Mouse (Mus musculus): Measurements from ENCODE around the gene Dnajc11.

The Dnajc11 gene

DNA sequence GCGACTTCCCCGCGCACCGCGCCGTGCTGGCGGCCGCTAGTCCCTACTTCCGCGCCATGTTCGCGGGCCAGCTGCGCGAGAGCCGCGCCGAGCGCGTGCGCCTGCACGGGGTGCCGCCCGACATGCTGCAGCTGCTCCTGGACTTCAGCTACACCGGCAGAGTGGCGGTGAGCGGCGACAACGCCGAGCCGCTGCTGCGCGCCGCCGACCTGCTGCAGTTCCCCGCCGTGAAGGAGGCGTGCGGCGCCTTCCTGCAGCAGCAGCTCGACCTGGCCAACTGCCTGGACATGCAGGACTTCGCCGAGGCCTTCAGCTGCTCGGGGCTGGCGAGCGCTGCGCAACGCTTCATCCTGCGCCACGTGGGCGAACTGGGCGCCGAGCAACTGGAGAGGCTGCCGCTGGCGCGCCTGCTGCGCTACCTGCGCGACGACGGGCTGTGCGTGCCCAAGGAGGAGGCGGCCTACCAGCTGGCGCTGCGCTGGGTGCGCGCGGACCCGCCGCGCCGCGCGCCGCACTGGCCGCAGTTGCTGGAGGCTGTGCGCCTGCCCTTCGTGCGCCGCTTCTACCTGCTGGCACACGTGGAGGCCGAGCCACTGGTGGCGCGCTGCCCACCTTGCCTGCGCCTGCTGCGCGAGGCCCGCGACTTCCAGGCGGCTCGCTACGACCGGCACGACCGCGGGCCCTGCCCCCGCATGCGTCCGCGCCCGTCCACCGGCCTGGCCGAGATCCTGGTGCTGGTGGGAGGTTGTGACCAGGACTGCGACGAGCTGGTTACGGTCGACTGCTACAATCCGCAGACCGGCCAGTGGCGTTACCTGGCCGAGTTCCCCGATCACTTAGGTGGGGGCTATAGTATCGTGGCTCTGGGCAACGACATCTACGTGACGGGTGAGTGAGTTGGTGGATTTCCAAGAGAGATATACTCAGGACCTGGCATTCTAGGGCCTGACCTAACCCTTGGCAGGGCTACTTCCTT is 75.9 kb downstream of the Dnajc11 start:
- no peak for DNase-seq (ENCODE audit: low read depth)

DNA sequence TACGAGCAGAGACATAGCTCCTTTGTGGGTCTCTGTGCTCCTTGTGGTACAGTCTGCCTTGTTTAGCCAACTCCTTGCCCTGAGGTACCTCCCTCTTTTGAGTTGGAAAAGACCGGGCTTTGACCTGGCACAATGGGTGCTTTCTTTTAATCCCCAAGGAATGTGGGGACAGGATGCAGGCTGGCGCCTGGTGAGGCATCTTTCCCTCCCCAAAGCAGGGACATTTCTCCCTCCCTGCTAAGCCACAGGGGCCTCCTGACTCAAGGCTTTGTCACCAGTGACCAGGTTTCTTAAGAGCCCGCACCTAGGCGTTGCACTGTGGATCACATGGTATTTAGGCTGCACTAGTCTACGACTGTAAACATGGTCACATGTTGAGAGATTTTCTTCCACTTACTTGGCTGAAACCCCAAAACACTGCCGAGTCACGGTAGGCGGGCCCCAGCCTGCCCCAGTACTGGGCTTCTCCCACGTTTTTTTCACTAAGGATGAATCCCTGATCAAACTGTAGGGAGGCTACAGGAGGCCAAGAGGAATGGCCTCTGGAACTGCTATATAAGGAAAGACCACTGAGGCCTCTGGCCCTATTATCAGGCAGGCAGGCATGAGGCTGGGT is 76.7 kb downstream of the Dnajc11 start:
- peak; percentile 87 for DNase-seq (ENCODE audit: low read depth)

DNA sequence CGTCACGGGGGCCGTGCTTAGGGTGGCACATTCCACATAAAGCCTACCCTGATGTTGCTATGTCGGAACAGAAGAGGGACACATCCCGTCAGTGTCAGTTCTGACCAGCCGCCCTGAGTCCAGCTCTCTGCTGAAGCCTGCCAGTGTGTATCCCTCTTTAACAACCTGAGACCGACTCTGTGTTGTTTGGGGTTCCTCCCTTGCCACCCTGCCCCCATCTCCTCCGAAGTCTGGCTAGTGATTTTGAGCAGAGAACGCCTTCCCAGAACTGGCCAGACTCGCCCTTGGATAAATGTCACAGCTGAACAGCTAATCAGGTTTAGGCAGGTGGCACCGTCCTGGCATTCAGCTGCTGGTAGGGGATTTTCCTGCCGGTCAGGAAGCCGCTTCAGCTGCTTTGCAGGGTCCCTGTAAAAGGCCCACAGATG is 77.2 kb downstream of the Dnajc11 start:
- DNase-seq (ENCODE audit: low read depth), result no peak

DNA sequence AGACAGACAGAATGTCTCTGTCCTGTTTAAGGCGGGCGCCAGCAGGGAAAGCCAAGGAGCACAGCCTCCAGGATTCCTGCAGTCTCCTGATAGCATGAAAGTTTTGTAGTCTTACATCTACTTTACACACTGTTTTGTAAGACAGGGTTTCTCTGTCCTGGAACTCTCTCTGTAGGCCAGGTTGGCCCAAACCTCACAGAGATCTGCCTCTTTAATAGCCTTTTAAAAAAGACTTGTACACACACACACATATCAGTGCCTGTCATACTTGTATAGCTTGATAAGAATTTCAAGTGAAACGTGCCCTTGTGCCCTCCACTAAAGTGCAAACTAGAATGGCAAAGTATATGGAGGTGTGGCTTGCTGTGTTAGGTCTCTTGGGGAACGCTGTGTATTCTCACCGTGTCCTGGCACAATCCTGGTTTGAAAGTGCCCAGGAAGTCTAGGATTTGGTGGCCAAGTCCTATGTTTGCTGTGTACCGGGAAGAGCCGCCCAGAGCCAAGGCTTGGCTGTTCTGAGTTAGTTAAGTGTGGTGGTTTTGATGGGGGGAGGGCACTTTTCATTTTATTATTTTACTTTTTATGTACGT is 77.8 kb downstream of the Dnajc11 start:
- DNase-seq (ENCODE audit: low read depth), result no peak

DNA sequence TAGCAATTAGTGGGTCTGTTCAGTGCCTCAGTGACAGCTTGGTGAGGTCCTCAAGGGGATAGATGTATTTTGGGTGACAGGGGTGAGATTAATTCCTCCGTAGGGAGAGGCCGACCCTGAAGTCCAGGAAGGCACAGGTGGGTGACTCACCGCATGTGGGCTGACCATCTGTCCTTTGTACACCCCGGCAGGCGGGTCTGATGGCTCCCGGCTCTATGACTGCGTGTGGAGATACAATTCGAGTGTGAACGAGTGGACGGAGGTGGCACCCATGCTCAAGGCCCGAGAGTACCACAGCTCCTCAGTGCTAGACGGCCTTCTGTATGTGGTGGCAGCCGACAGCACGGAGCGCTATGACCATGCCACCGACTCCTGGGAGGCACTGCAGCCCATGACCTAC is 78.6 kb downstream of the Dnajc11 start:
- no peak for DNase-seq (ENCODE audit: low read depth)

DNA sequence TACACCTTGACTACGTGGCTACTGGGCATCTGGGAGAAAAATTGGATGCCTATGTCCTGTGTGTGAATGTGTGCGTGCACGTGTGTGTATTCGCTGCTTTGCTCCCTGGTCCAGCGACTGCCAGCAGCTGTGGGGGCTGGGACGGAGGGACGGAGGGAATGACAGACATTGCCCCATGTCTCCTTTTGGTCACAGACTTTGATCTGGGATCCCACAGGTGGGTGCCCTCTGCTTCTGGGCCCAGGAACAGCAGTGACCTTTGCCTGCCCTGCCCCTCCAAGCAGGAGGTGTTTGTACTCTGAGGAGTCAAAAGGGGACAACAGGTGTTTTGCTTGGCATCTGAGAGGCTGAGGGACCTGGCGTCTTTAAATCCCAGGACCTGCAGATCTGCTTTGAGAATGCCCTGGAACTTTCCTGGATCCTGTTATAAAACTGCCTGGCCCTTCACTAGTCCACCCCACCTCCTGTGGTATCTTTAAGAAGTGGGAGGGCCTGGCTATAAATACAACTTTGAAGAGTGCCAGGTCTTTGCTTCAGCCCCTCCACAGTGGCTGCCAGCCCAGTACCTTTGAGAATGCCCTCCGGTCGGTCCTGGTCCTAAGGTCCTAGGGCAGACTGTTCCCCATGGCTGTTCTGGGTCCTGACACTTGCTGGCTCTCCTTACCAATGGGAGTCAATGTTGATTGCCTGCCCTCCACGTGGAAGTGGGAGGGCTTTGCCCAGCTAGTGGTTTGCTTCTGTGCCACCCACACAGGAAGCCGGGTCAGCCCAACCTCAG is 79.7 kb downstream of the Dnajc11 start:
- DNase-seq (ENCODE audit: low read depth), result peak; percentile 56

DNA sequence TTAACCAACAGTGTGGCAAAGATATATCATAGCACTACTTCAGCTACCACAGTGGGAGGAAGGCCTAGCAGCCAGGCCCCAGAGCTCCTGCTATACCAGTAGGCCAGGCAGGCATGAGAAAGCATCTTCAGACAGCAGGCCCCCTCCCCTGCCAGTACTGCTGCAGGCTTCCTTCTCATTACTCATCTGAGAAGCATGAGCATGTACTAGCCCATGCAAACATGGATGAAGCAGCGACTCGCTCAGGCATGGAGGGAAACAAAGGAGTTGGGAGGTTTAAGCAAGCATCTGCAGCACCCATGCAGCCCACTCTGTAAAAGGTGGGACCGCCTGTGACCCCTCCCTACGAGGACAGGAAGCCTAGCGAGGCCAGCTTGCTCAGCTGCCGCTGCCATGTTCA is 85.6 kb downstream of the Dnajc11 start:
- no peak for DNase-seq (ENCODE audit: low read depth)

DNA sequence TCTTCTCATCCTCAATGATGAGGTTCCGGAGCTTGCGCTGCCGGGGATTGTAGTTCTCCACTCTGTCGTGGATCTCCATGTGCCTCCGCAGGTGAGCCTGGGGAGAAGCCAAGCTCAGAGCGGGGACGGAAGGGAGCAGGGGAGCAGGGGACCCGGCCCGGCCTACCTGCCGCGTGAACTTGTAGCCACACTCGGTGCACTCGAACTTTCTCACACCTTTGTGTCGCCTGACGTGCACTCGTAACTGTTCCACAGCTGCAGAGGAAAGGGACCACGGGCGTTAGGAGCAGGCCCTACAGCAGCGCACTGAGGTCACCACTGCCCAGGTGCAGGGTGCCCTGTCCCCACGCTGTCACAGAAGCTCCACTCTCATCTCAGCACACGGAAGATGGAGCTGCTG is 86.5 kb downstream of the Dnajc11 start:
- no peak for DNase-seq (ENCODE audit: low read depth)

DNA sequence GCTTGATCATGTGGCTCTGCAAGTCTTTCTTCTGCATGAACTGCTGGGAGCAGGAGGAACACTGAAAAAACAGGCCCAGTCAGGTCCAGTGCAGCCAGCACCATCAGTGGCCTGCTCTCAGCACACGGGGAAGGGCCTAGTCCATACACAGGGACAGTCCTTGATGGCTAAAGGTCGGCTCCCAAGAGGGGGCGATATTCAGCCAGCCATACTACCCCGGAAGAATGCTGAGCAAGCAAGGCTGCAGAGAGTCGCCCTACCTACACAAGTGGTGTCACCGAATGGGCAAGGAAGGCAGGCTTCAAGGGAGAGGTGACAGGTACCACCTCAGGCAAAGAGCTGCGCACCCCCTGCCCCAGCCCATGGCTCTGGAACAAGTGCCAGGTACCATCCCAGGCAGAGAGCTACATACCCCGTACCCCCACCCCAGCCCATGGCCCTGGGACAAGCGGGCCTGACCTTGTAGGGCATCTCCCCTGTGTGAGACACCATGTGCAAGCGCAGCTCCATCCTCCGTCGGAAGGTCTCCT is 88.1 kb downstream of the Dnajc11 start:
- DNase-seq (ENCODE audit: low read depth), result no peak

DNA sequence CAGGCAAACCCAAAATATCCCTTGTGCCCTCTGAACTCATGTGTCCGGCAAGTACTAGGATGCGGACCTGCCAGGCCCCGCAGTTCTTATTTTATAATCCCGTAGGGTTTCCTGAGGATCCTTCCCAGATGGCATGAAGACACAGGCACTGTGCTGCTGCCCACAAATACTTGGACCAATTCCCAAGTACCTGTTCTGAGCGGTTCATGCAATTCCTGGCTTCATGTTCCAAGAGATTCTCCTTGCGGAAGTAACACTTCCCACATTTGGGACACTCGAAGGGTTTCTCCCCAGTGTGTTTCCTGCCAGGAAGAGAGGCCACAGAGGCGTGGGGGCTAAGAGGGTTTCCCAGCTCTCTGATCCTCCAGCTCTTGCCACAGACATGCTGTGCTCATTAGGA is 89.0 kb downstream of the Dnajc11 start:
- no peak for DNase-seq (ENCODE audit: low read depth)

DNA sequence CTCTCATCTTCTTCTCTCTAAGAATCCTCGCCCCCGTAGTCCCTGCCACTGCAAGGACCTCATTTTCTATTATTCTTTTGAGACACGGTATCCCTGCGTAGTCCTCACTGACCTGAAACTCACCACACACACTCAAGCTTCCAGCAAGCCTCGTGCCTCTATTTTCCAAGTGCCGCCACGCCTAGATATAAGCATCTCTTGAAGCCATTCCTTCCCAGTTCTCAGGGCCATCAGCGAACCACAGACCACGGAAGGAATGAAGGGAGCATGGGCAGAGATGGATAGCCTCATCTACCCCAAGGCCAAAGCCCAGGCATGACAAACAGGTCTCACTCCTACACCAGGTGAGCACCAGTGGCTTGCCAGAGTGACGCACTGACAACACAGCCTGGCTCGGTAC is 91.0 kb downstream of the Dnajc11 start:
- no peak for DNase-seq (ENCODE audit: low read depth)

DNA sequence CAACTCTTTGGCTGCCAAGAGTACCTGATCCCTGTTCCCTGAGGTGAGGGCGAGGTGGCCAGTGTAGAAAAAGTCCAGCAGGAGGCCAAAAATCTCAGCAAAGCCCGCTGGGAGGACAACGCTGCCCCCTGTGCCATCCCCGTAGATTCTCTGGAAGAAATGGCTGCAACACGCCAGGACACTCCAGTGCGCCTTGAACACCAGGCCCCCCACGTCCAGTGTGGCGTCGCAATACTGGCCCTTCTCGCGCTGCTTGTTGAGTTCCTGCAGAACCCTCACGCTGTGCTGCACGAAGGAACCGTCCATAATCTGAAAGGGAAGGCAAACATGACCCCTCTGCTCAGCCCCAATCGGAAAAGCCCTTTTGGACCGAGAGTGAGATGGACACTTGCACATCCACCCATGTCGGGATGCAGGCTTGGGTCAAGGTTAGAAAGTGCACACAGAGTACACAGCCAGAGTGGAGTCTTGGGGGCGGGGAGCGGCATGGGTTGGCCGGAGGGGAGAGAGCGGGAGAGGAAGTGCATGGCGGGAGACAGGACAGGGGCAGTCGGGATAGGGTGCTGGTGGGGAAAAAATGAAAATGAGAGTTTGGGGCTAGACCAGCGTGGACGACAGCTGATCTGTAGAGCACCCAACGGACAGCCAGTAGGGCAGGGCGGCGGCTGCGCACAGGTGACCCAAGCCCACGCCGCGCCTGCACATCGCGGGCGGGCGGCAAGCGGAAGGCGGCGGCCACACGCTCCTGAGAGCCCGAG is 93.4 kb downstream of the Dnajc11 start:
- DNase-seq (ENCODE audit: low read depth), result no peak

DNA sequence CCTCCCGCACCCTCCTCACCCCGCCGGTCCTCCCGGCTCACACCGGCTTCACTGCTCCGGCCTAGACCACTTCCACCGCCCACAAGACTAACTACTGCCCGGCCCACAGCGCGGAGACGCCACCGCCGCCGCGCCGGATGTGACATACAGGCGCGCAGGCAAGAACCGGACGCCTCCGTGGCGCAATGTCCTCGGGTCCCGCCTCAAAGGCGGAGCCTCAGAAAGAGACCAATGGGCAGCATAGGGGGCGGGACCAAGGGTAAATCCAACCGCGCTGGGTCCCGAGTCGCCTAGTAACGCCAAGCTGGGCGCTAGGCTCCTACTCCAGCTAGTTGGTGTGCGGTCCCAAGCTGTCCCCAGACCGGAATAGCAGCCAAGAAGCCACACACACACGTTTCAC is 94.0 kb downstream of the Dnajc11 start, which contains the start of gene Zbtb48:
TSS of gene Zbtb48 (minus strand) at position 148 of the 400 bp plus-strand sequence.
- peak; percentile 96 for DNase-seq (ENCODE audit: low read depth)

DNA sequence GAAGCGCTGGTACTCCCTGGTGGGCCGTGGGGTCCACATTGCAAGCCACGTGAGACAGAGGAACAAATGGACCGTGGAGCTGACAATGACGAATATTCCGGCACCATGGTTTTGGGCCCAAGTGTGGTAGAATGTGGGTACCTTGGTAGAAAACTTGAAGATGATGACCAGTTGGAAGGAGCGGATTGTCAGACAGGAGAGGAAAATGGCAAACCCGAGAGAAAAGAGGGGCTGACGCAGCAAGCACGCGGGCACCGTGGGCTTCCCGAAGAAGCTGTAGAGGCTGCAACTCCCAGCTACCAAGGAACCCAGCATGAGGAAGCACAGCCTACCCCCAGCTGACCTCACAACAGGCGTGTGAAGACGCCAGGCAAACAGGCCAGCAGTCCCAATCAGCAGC is 95.0 kb downstream of the Dnajc11 start:
- DNase-seq (ENCODE audit: low read depth), result no peak

DNA sequence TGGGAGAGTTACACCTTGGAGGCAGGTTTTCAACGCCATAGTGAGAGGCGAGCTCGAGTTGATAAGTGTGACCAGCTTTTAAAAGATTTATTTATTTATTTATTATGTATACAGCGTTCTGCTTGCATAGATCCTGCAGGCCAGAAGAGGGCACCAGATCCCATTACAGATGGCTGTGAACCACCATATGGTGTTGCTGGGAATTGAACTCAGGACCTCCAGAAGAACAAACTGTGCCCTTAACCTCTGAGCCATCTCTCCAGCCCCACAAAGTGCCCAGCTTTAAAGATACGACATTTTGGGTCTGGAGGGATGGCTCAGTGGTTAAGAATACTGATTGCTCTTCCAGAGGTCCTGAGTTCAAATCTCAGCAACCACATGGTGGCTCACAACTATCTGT is 95.6 kb downstream of the Dnajc11 start:
- DNase-seq (ENCODE audit: low read depth), result peak; percentile 41

DNA sequence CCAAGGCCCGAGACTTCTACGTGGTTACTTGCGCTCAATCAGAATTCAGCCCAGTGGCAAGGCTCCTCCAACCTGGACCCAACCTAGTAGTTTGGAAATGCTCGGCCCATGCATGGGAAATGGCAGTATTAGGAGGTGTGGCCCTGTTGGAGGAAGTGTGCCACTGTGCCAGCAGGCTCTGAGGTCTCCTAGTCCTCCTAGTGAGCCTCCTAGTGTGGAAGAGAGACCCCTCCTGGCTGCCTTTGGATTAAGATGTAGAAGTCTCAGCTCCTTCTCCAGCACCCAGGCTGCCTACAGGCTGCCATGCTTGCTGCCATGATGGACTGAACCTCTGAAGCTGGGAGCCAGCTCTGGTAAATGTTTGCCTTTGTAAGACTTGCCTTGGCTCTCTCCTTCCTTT is 96.5 kb downstream of the Dnajc11 start:
- peak; percentile 64 for DNase-seq (ENCODE audit: low read depth)
